Mouse (Mus musculus): ENCODE data around the gene Tab1. TPM values are rescaled to one million over a fixed set of nuclear protein-coding genes. Genes with fewer than 3 reads are reported as not detected.
"Not testable (repeated sequence)": the region's sequence is repeated elsewhere in the genome, so short reads cannot be mapped to it uniquely, and the experiment has no call there.

The Tab1 gene
- polyA plus RNA-seq, 1 experiment from 2014 or later, result 44.0 TPM

DNA sequence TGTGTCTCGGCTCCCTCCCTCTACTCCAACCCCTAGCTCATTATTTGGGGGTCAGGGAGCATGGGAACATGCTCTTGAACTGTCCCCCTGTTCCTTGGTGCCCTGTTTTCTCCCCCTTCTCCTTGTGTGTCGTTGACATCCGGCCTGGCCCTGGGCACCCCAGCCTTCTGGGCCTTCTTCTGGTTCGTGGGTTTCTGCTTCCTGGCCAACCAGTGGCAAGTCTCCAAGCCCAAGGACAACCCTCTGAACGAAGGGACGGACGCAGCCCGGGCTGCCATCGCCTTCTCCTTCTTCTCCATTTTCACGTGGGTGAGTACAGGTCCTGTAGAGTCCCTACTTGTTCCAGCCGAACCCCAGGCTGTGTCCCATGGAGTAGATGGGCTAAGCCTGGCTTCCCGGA, 21.5 kb upstream of the Tab1 start:
- no peaks in the 10 kb centered on the region for H3K4me1 ChIP-seq
- no peaks in the 10 kb centered on the region for H3K27me3 ChIP-seq
- no peak for ATAC-seq (ENCODE audit: low FRiP score)
- no peak overlapping the region for H3K4me3 ChIP-seq
- H3K27ac ChIP-seq, result no peak overlapping the region
- no peak overlapping the region for H3K4me2 ChIP-seq (replicated peaks)
- H3K9ac ChIP-seq, result no peak overlapping the region
- H3K36me3 ChIP-seq, result no peaks in the 10 kb centered on the region
- 81% methylated on average over 12 of the region's 12 CpGs for WGBS
- H3K9me3 ChIP-seq (replicated peaks), result no peaks in the 10 kb centered on the region

DNA sequence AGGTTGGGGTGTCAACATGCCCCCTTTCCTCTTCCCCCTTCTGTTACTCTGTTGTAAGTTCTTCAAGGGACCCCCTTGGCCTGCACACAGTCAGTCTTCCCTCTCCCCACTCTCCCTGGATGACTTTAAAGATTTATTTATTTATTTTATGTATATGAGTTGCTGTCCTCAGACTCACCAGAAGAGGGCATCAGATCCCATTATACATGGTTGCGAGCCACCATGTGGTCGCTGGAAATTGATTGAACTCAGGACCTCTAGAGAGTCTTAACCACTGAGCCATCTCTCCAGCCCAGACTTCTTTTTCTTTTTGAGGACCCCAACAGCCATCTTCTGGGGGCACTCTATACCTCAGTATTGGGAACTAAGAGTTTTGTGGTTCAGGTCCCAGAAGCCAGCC, 20.4 kb upstream of the Tab1 start:
- no peaks in the 10 kb centered on the region for H3K4me1 ChIP-seq
- H3K9ac ChIP-seq, result no peak overlapping the region
- 35% methylated on average over 2 of the region's 2 CpGs for WGBS
- no peaks in the 10 kb centered on the region for H3K27me3 ChIP-seq
- H3K4me3 ChIP-seq, result no peak overlapping the region
- no peak overlapping the region for H3K4me2 ChIP-seq (replicated peaks)
- ATAC-seq (ENCODE audit: low FRiP score), result no peak
- H3K9me3 ChIP-seq (replicated peaks), result no peaks in the 10 kb centered on the region
- no peaks in the 10 kb centered on the region for H3K36me3 ChIP-seq
- no peak overlapping the region for H3K27ac ChIP-seq

DNA sequence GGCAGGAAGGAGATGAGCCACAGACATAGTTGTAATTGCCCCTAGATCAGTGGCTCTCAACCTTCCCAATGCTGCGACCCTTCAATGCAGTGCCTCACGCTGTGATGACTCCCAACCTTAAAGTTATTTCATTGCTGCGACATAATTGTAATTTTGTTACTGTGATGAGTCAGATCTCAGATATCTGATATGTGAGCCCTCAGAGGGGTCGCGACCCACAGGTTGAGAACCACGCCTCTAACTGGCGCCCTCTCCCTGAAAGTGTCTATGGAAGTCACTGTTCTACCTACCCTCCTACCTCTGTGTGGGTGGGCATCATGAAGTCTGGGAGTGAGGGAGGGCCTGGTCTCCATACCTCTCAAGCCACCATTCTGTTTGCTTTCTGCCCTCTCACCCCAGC, 18.5 kb upstream of the Tab1 start:
- Histone ChIP-seq H3K9me3 (replicated peaks) (no peaks in the 10 kb centered on the region), H3K36me3 (no peaks in the 10 kb centered on the region), H3K27ac (no peak overlapping the region), H3K4me1 (no peaks in the 10 kb centered on the region), H3K27me3 (no peaks in the 10 kb centered on the region), H3K4me2 (replicated peaks) (no peak overlapping the region), H3K9ac (no peak overlapping the region), H3K4me3 (no peak overlapping the region)
- no peak for ATAC-seq (ENCODE audit: low FRiP score)
- WGBS, result 90% methylated on average over 7 of the region's 7 CpGs

DNA sequence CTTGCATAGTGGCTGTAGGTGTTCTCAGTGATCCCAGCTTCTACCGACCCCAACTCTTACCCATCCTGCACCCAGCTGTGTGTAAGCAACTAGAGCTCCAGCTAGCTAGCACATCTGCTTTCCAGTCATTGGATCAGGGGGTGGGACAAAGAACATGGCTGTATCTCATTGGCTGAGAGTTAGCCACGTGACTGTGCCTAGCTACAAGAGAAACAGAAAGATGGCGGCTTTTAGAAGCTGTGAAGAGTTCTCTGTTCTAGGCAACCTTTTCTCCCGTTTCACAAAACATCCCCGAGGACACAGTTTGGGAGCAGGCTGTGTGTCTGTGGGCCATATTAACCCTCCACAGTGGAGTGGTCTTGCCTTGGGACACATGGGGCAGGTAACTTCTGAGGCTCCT, 17.7 kb upstream of the Tab1 start:
- Histone ChIP-seq H3K27ac (no peak overlapping the region), H3K4me2 (replicated peaks) (0 out of 2 replicates have a peak overlapping the region, but pooled peaks have one; percentile 19), H3K36me3 (no peaks in the 10 kb centered on the region), H3K27me3 (no peaks in the 10 kb centered on the region), H3K9ac (no peak overlapping the region), H3K9me3 (replicated peaks) (no peaks in the 10 kb centered on the region), H3K4me1 (no peaks in the 10 kb centered on the region), H3K4me3 (no peak overlapping the region)
- WGBS, result 57% methylated on average over 5 of the region's 5 CpGs
- ATAC-seq (ENCODE audit: low FRiP score), result no peak

DNA sequence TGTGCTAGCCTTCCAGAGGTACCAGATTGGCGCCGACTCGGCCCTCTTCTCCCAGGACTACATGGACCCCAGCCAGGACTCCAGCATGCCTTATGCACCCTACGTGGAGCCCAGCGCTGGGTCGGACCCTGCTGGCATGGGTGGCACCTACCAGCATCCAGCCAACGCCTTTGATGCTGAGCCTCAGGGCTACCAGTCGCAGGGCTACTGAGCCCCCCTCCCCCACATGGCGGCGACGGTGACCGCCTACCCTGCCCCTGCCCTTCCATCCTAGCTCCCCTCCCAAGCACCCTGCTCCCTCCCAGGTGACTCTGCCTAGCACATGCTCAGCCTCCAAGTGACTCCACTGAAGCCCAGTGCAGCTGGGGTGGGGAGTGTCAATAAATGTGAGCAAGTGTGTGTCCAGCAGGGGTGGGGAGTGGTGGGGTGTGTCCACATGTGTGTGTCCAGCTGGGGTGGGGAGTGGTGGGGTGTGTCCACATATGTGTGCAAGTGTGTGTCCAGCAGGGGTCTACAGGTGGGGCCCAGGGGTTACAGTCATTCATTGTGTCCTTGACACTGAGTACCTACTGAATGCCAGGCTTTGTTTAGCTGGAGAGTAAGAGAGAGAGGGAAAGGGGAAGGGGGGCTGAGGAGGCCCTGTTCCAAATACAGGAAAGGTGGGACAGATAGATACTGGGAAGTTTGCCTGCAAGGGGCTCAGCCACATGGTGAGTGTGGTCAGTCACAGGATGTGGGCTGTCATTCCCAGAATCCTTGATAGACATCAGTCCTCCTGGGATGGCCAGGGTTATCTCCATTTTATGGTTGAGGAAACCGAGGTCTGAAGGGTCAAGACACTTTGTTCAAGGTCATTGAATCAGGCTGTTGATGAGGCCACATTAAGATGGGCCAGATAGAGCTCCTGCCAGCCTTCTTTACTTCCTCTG, 16.8 kb upstream of the Tab1 start:
- Histone ChIP-seq H3K27me3 (no peaks in the 10 kb centered on the region), H3K4me2 (replicated peaks) (0 out of 2 replicates have a peak overlapping the region, but pooled peaks have one; percentile 19), H3K4me1 (no peaks in the 10 kb centered on the region), H3K27ac (no peak overlapping the region), H3K9me3 (replicated peaks) (no peaks in the 10 kb centered on the region), H3K9ac (no peak overlapping the region), H3K4me3 (no peak overlapping the region), H3K36me3 (no peaks in the 10 kb centered on the region)
- 77% methylated on average over 13 of the region's 13 CpGs for WGBS
- no peak for ATAC-seq (ENCODE audit: low FRiP score)

DNA sequence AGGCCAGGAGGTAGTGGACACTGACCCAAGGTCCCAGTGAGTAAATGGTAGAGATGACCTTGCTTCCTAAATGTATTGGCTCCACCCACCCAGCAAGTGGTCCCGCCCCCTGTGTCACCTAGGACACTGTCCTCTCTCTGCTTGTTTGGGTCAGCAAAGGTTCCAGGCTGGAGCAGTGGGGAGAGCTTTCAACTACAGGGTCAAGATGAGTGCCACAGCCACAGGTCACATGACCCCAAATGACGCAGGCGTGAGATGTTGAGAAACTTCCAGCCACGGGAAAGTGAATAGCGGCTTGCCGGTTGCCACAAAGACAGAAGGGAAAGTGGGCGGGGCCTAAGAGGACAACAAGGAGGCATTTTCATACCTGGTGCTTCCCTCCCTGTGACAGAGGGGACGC, 15.8 kb upstream of the Tab1 start:
- H3K9ac ChIP-seq, result no peak overlapping the region
- H3K4me3 ChIP-seq, result no peak overlapping the region
- no peak for ATAC-seq (ENCODE audit: low FRiP score)
- no peaks in the 10 kb centered on the region for H3K9me3 ChIP-seq (replicated peaks)
- no peaks in the 10 kb centered on the region for H3K36me3 ChIP-seq
- H3K4me1 ChIP-seq, result no peaks in the 10 kb centered on the region
- H3K27ac ChIP-seq, result no peak overlapping the region
- no peak overlapping the region for H3K4me2 ChIP-seq (replicated peaks)
- 67% methylated on average over 8 of the region's 8 CpGs for whole genome bisulfite sequencing
- no peaks in the 10 kb centered on the region for H3K27me3 ChIP-seq

DNA sequence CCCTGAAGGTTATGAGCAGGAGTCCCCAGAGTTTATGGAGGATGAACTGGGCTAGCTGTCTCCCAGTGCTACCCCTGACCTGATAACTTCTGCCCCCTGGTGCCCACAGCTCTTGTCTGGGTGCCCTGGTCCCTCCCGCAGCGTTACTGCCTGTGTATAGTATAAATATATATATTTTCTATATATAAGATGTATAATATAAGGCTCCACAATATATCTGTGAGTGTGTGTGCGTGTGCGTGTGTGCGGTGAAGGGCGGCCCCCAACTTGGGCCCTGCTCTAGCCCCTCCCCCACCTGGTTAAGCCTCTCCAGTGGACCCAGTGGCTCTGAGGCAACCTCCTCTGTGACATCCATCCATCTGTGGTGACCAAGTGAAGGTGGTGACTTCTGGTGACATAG, 13.9 kb upstream of the Tab1 start:
- no peak overlapping the region for H3K4me3 ChIP-seq
- H3K9me3 ChIP-seq (replicated peaks), result no peaks in the 10 kb centered on the region
- H3K4me1 ChIP-seq, result no peaks in the 10 kb centered on the region
- ATAC-seq (ENCODE audit: low FRiP score), result no peak
- H3K36me3 ChIP-seq, result no peaks in the 10 kb centered on the region
- H3K27me3 ChIP-seq, result no peaks in the 10 kb centered on the region
- no peak overlapping the region for H3K27ac ChIP-seq
- WGBS, result 83% methylated on average over 6 of the region's 6 CpGs
- H3K4me2 ChIP-seq (replicated peaks), result no peak overlapping the region
- H3K9ac ChIP-seq, result no peak overlapping the region

DNA sequence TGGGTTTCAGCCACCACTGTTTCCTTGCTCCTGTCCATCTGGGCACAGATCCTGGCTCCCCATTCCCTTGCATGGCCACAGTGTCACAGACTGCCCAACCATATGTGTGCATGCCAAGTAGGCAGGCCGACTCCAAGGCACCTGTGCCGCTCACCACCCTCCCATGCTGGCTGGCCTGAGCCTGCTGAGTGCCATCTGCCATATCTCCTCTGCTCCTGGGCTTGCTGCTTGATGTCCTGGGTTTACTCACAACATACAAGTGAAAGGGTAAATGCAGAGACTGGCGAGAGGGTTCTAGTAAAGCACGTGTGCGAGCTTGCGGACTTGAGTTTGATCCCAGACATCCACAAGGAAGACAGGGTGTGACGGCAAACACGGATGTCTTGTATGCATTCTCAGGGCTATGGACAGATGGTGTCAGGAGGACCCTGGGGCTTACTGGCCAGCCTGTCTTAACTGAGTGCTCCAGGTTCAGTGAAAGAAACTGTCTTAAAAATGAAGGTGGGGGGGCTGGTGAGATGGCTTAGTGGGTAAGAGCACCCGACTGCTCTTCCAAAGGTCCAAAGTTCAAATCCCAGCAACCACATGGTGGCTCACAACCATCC, 11.1 kb upstream of the Tab1 start:
- Histone ChIP-seq H3K4me3 (no peak overlapping the region), H3K36me3 (no peaks in the 10 kb centered on the region), H3K4me2 (replicated peaks) (no peak overlapping the region), H3K9ac (no peak overlapping the region), H3K27ac (no peak overlapping the region), H3K4me1 (no peaks in the 10 kb centered on the region), H3K9me3 (replicated peaks) (no peaks in the 10 kb centered on the region), H3K27me3 (no peaks in the 10 kb centered on the region)
- no peak for ATAC-seq (ENCODE audit: low FRiP score)
- 91% methylated on average over 9 of the region's 9 CpGs for WGBS

DNA sequence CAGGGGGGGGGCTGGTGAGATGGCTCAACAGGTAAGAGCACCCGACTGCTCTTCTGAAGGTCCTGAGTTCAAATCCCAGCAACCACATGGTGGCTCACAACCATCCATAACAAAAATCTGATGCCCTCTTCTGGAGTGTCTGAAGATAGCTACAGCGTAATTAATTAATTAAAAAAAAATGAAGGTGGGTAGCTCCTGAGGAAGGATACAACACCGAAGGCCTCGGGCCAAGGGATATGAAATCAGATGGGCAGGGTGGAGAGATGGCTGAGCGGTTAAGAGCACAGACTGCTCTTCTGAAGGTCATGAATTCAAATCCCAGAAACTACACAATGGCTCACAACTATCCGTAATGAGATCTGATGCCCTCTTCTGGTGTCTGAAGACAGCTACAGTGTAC, 10.5 kb upstream of the Tab1 start:
- WGBS, result 92% methylated on average over 6 of the region's 6 CpGs
- H3K9ac ChIP-seq; H3K27me3 ChIP-seq; H3K4me2 ChIP-seq (replicated peaks); H3K36me3 ChIP-seq; H3K9me3 ChIP-seq (replicated peaks); H3K4me1 ChIP-seq; ATAC-seq (ENCODE audit: low FRiP score); H3K27ac ChIP-seq; H3K4me3 ChIP-seq: not testable (repeated sequence)

DNA sequence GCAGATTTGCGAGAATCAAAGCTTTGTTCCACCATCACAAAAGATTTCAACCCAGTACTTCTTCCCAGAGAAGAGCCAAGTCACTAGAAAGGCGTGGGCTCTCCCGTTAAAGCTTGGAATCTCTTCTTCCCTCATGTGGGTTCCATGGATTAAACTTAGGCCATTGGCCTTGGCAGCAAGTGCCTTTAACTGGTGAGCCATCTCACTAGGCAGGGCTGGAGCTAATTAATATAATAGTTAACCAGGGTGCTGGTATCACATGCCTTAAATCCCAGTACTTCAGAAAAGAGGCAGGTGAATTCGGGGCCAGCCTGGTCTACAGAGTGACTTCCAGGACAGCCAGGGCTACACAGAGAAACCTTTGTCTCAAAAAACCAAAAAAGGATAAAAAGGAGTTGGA, 8.3 kb upstream of the Tab1 start:
- ATAC-seq (ENCODE audit: low FRiP score), result no peak

DNA sequence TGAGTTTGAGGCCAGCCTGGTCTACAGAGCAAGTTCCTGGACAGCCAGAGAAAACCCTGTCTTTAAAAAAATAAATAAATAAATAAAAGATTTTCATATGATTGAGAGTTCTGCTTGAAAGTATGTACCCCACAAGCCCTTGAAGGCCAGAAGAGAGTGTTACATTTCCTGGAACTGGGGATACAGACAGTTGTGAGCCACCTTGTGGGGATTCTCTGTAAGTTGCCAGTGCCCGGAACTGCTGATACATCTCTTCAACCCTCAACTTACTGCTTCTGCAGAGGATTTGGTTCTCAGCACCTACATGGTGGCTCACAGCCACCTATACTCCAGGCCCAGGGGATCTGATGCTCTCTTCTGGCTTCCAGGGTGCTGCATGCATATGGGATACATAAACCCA, 5.7 kb upstream of the Tab1 start:
- no peaks in the 10 kb centered on the region for H3K36me3 ChIP-seq
- no peak for ATAC-seq (ENCODE audit: low FRiP score)
- no peaks in the 10 kb centered on the region for H3K4me1 ChIP-seq
- no peaks in the 10 kb centered on the region for H3K27me3 ChIP-seq
- no peak overlapping the region for H3K4me3 ChIP-seq
- no peak overlapping the region for H3K27ac ChIP-seq
- WGBS, result 64% methylated on average over 1 of the region's 1 CpGs
- no peaks in the 10 kb centered on the region for H3K9me3 ChIP-seq (replicated peaks)
- no peak overlapping the region for H3K4me2 ChIP-seq (replicated peaks)
- no peak overlapping the region for H3K9ac ChIP-seq

More for the DNA sequence above, 8.3 kb upstream of the Tab1 start:
- Histone ChIP-seq H3K4me1 (no peaks in the 10 kb centered on the region), H3K4me3 (no peak overlapping the region), H3K36me3 (no peaks in the 10 kb centered on the region), H3K4me2 (replicated peaks) (no peak overlapping the region), H3K27me3 (no peaks in the 10 kb centered on the region), H3K9ac (no peak overlapping the region), H3K27ac (no peak overlapping the region), H3K9me3 (replicated peaks) (no peaks in the 10 kb centered on the region)
- WGBS, result 82% methylated on average over 4 of the region's 4 CpGs

DNA sequence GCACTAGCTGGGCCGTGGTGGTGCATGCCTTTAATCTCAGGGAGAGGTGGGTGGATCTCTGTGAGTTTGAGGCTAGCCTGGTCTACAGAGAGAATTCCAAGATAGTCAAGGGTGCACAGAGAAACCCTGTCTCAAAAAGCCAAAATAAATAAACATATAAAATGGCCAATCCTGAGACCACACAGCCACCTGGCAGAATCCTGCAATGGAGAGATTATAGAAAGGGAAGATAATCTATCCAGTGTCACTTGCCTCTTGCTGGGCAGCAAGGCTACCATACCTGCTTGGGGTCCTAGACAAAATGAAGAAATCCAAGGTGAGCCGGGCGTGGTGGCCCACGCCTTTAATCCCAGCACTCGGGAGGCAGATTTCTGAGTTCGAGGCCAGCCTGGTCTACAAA, 2.9 kb upstream of the Tab1 start:
- no peak for ATAC-seq (ENCODE audit: low FRiP score)
- no peaks in the 10 kb centered on the region for H3K36me3 ChIP-seq
- H3K4me2 ChIP-seq (replicated peaks), result no peak overlapping the region
- no peaks in the 10 kb centered on the region for H3K9me3 ChIP-seq (replicated peaks)
- 91% methylated on average over 6 of the region's 6 CpGs for WGBS
- no peak overlapping the region for H3K9ac ChIP-seq
- no peaks in the 10 kb centered on the region for H3K27me3 ChIP-seq
- peaks cover 15% of the 10 kb centered on the region for H3K4me1 ChIP-seq
- no peak overlapping the region for H3K4me3 ChIP-seq
- H3K27ac ChIP-seq, result no peak overlapping the region

DNA sequence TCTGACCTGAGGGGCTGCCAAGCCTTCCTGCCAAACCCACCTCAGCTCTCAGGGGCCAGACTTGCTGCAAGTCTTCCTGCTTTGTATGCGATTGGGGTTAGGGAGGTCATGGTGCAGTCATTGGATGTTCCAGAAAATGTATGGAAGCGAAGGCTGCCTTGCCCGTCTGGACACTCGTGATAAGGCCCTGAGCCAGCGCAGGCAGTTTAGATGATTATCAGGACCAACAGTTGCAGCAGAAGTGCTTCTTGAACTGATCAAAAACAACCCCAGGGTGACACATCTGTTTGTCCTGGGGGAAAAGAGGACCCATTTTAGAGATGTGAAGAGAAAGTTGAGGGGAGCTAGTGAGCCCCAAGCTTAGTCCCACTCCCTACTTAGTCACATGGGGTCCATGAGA, 2.2 kb upstream of the Tab1 start:
- peaks cover 15% of the 10 kb centered on the region for H3K4me1 ChIP-seq
- no peaks in the 10 kb centered on the region for H3K36me3 ChIP-seq
- no peaks in the 10 kb centered on the region for H3K9me3 ChIP-seq (replicated peaks)
- 83% methylated on average over 5 of the region's 5 CpGs for WGBS
- no peak overlapping the region for H3K27ac ChIP-seq
- H3K4me3 ChIP-seq, result no peak overlapping the region
- H3K4me2 ChIP-seq (replicated peaks), result no peak overlapping the region
- H3K9ac ChIP-seq, result no peak overlapping the region
- no peaks in the 10 kb centered on the region for H3K27me3 ChIP-seq
- ATAC-seq (ENCODE audit: low FRiP score), result no peak

Measured in hindbrain, embryonic 12.5 days (tissue).